Mouse (Mus musculus) B cell, adult 67 days (primary cell): ENCODE data around the gene Olfr681. TPM values are rescaled to one million over a fixed set of nuclear protein-coding genes. Genes with fewer than 3 reads are reported as not detected.

Experiments
- total RNA-seq, 2 experiments: library from RNA; stranded (reverse); gene quantifications; 4 replicates each; pipeline ENCODE4 v1.2.4; 2023

Gene Olfr681
- not detected for total RNA-seq

DNA sequence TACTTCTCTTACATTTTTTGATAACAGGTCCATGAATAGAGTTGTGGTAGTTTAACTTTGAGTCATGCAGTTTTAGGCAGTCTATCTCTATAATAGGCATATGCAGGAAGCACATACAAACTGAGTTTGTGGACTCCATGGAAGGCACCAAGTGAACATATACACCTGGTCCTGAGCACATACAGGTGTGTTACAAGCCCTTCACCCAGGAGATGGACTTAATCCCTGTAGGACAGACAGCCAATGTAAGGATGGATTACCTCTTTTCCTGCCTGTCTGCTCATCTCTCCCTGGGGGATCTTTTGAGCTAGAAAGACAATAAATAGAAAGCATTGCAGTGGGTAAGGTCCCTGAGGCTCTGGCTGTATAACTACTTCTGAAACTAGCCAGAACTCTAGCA lies at the start of gene Olfr681:
Gene Olfr681 (plus strand): TSS at position 301 of the 400 bp plus-strand sequence.

DNA sequence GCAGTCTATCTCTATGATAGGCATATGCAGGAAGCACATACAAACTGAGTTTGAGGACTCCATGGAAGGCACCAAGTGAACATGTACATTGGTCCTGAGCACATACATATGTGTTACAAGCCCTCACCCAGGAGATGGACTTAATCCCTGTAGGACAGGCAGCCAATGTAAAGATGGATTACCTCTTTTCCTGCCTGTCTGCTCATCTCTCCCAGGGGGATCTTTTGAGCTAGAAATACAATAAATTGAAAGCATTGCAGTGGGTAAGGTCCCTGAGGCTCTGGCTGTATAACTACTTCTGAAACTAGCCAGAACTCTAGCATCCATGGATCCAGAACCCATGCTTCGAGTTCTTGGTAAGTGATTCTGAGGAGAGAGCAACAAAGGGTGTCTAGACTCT lies 35.7 kb upstream of the Olfr681 start, which contains the start of gene Olfr679:
Gene Olfr679 (plus strand): TSS at position 301 of the 400 bp plus-strand sequence.

DNA sequence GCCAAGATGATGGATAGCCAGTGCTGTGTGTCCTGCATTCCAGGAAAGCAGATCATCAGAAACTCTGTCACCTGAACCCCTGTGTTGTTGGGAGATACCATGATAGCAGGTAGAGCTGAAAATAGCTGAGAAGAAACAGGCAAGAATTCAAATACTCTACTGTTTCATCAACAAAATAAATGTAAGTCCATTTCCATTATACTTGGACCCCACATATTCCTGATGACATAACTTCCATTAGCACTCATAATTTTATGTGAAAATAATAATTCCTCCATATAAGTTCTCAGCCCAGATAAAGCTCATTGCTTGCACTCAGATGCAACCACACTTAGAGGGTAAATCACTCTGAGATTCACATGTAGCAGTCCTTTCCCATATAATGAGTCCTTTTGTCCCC lies 23.9 kb upstream of the Olfr681 start, which contains the start of gene Olfr680-ps1:
Gene Olfr680-ps1 (minus strand): TSS at position 101 of the 400 bp plus-strand sequence.

DNA sequence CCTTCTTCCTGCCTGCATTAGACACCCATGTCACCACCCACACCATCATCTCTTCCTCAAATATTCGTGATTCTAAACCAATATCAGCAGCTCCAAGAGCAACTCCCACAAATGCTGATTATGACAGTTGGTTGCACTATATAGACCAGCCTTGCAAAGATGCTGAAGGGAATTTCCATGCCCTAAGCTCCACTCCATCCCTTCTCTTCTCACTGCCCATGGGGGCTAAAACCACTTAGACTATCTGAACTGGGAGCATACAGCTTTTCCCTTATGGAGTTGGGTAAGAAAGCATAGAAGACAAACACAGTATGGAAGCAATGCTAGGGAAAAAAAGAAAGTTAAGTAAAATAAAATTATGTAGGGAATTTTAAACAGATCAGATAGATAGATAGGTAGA lies 30.3 kb downstream of the Olfr681 start, which contains the start of gene Olfr683:
Gene Olfr683 (minus strand): TSS at position 101 of the 400 bp plus-strand sequence.

DNA sequence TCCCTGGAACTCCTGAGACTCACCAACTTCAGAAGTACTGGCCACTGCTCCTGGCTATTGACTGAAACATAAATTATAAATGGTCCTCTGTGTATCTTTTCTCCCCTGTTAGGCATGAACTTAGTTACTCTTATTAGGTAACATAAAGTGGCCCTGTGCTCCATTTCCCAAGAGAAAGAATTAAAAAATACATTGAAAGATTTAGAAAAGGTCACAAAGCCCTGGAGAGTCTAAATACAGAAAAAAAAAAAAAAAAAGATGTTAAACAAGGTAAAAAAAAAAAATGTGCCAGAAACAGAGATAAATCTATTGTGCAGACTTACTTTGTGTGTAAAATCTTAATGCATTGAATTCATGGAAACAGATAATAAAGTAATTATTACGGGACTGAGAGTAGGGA lies 46.9 kb downstream of the Olfr681 start, which contains the start of gene Olfr684:
Gene Olfr684 (minus strand): TSS at position 101 of the 400 bp plus-strand sequence.

Other genes with a start within 250 kb of the Olfr681 start
- gene Olfr665, start 238.8 kb upstream of the Olfr681 start, total RNA-seq = not detected
- not detected for gene Olfr666, start 220.9 kb upstream of the Olfr681 start, total RNA-seq
- not detected for gene Olfr667, start 195.4 kb upstream of the Olfr681 start, total RNA-seq
- gene Olfr668, start 188.8 kb upstream of the Olfr681 start, total RNA-seq = not detected
- not detected for gene Olfr669, start 182.6 kb upstream of the Olfr681 start, total RNA-seq
- gene Olfr670, start 154.2 kb upstream of the Olfr681 start, total RNA-seq = not detected
- not detected for gene Olfr671, start 137.7 kb upstream of the Olfr681 start, total RNA-seq
- gene Olfr672, start 114.8 kb upstream of the Olfr681 start, total RNA-seq = not detected
- gene Olfr675, start 88.4 kb upstream of the Olfr681 start, total RNA-seq = not detected
- not detected for gene Olfr676, start 84.1 kb upstream of the Olfr681 start, total RNA-seq
- gene Olfr677, start 65.5 kb upstream of the Olfr681 start, total RNA-seq = not detected
- not detected for gene Olfr678, start 52.4 kb upstream of the Olfr681 start, total RNA-seq
- gene Olfr679, start 35.6 kb upstream of the Olfr681 start, total RNA-seq = not detected
- gene Olfr680-ps1, start 24.0 kb upstream of the Olfr681 start, total RNA-seq = not detected
- not detected for gene Olfr683, start 30.2 kb downstream of the Olfr681 start, total RNA-seq
- gene Olfr684, start 46.8 kb downstream of the Olfr681 start, total RNA-seq = not detected
- gene Olfr685, start 69.2 kb downstream of the Olfr681 start, total RNA-seq = not detected
- not detected for gene Olfr686, start 90.6 kb downstream of the Olfr681 start, total RNA-seq
- not detected for gene Olfr688, start 171.3 kb downstream of the Olfr681 start, total RNA-seq
- gene Olfr689, start 194.3 kb downstream of the Olfr681 start, total RNA-seq = not detected
- not detected for gene Olfr690, start 217.3 kb downstream of the Olfr681 start, total RNA-seq
- gene Olfr691, start 225.4 kb downstream of the Olfr681 start, total RNA-seq = not detected